Mouse (Mus musculus) v-Abl transformed pro-B cells (cell line): Measurements from ENCODE around the gene Syce1.

ENCODE experiments used
- in situ Hi-C, 2 experiments: fragments of 400-800 bp; cut with MboI; formaldehyde crosslinking; loops; one replicate each; pipeline ENCODE4 v1.15.1; 2025; ENCODE audit not compliant: unreplicated experiment in 2 of 2

Syce1 gene

GRCm38 (mm10) chr7:140787406-140788052, at the start of gene Syce1:
Syce1 (minus strand) TSS chr7:140787852.
- in situ Hi-C loops = loop anchor here (25.0 kb wide), 2 partner anchors 625 to 825 kb away; partner anchors contain the start of genes Olfr522 (in 1 of the 2), Olfr523 (in 1 of the 2) and Sprn (in 1 of the 2)

- in situ Hi-C loops = loop anchor here (10.0 to 25.0 kb wide), 2 partner anchors 752 to 826 kb away; partner anchors contain the start of genes Caly (in 1 of the 2) and Muc6 (in 1 of the 2)
Measured at GRCm38 (mm10) chr7:140836243-140837115, 48.8 kb upstream of the Syce1 start.

GRCm38 (mm10) chr7:140835758-140836087, 48.1 kb upstream of the Syce1 start:
- in situ Hi-C loops = loop anchor here (10.0 to 25.0 kb wide), 2 partner anchors 751 to 827 kb away; partner anchors contain the start of genes Caly (in 1 of the 2) and Muc6 (in 1 of the 2)

GRCm38 (mm10) chr7:140834968-140835757, 47.5 kb upstream of the Syce1 start, which contains the start of gene Urah:
Urah (plus strand) TSS chr7:140835018.
- in situ Hi-C loops = loop anchor here (10.0 to 25.0 kb wide), 2 partner anchors 750 to 827 kb away; partner anchors contain the start of genes Caly (in 1 of the 2) and Muc6 (in 1 of the 2)

- in situ Hi-C loops = loop anchor here (10.0 to 25.0 kb wide), 2 partner anchors 749 to 829 kb away; partner anchors contain the start of genes Caly (in 1 of the 2) and Muc6 (in 1 of the 2)
Measured at GRCm38 (mm10) chr7:140833341-140833740, 45.7 kb upstream of the Syce1 start.

- in situ Hi-C loops = loop anchor here (10.0 to 25.0 kb wide), 2 partner anchors 747 to 831 kb away; partner anchors contain the start of genes Caly (in 1 of the 2) and Muc6 (in 1 of the 2)
Measured at GRCm38 (mm10) chr7:140831447-140831846, 43.8 kb upstream of the Syce1 start.

- in situ Hi-C loops = loop anchor here in 1 of 2 experiments (5.0 to 25.0 kb wide), 2 partner anchors 746 to 834 kb away; partner anchors contain the start of genes Caly and Muc6
Measured at GRCm38 (mm10) chr7:140828171-140828881, 40.7 kb upstream of the Syce1 start.

GRCm38 (mm10) chr7:140822731-140823130, 35.1 kb upstream of the Syce1 start:
- in situ Hi-C loops = no loop called here

GRCm38 (mm10) chr7:140821653-140822329, 34.1 kb upstream of the Syce1 start, which contains the start of gene Zfp941:
Zfp941 (minus strand) TSS chr7:140822178.
- in situ Hi-C loops = no loop called here

- in situ Hi-C loops = no loop called here
Measured at GRCm38 (mm10) chr7:140821305-140821652, 33.6 kb upstream of the Syce1 start.

- in situ Hi-C loops = no loop called here
Measured at GRCm38 (mm10) chr7:140820173-140820572, 32.5 kb upstream of the Syce1 start.

GRCm38 (mm10) chr7:140812850-140813249, 25.2 kb upstream of the Syce1 start:
- in situ Hi-C loops = no loop called here

GRCm38 (mm10) chr7:140811714-140812113, 24.1 kb upstream of the Syce1 start:
- in situ Hi-C loops = no loop called here

GRCm38 (mm10) chr7:140810496-140810895, 22.8 kb upstream of the Syce1 start:
- in situ Hi-C loops = no loop called here

GRCm38 (mm10) chr7:140805704-140806103, 18.1 kb upstream of the Syce1 start:
- in situ Hi-C loops = no loop called here

- in situ Hi-C loops = no loop called here
Measured at GRCm38 (mm10) chr7:140802629-140803028, 15.0 kb upstream of the Syce1 start.

- in situ Hi-C loops = loop anchor here (25.0 kb wide), 2 partner anchors 636 to 836 kb away; partner anchors contain the start of genes Olfr522 (in 1 of the 2), Olfr523 (in 1 of the 2) and Sprn (in 1 of the 2)
Measured at GRCm38 (mm10) chr7:140798212-140798611, 10.6 kb upstream of the Syce1 start.

- in situ Hi-C loops = loop anchor here (25.0 kb wide), 2 partner anchors 635 to 835 kb away; partner anchors contain the start of genes Olfr522 (in 1 of the 2), Olfr523 (in 1 of the 2) and Sprn (in 1 of the 2)
Measured at GRCm38 (mm10) chr7:140797619-140798018, 10.0 kb upstream of the Syce1 start.
